Mouse (Mus musculus): ENCODE measurements around the gene Ptges3l.
"Not testable (repeated sequence)": the region's sequence is repeated elsewhere in the genome, so short reads cannot be mapped to it uniquely, and the experiment has no call there.

DNA sequence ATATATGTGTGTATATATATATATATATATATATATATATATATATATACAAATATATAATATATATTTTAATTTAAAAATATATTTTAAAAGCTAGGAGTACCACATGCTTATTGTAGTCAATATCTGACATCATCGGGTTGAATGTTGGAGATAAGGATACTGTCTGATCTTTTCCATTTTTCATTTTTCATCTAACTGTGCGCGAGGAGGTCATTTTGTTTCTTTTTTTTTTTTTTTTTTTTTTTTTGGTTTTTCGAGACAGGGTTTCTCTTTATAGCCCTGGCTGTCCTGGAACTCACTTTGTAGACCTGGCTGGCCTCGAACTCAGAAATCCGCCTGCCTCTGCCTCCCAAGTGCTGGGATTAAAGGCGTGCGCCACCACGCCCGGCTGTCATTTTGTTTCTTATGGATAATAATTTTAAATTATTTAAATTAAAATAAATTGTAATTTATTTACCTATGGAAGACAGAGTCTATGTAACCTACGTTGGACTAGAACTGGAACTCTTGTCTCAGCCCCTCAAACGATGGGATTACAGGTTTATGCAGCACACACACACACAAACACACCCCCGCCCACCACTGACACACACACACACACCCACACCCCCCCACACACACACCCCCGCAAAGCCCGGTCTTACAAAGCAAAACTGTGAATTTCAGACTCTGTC lies 16.5 kb upstream of the Ptges3l start:
- TF ChIP-seq POLR2A (IDR thresholded peaks at IDR 0.05; ENCODE audit: insufficient read length, low read depth); REST (IDR thresholded peaks at IDR 0.05; ENCODE audit: insufficient read depth, insufficient read length); E2F4 (IDR thresholded peaks at IDR 0.05; ENCODE audit: insufficient read depth); TCF12 (IDR thresholded peaks at IDR 0.05; ENCODE audit: insufficient read depth, poor library complexity, severe bottlenecking); CEBPB (IDR thresholded peaks at IDR 0.05; ENCODE audit: insufficient read depth, poor library complexity, severe bottlenecking): not testable (repeated sequence)

Data from myocyte (in vitro differentiated cells).